Mouse (Mus musculus) right cerebral cortex, postnatal 4 days (tissue): ENCODE results near the gene Fibcd1.
A peak's percentile ranks its signal among the peaks of the same experiment; 100 is the strongest.

Experiments
- DNase-seq: peaks from one replicate; pipeline ENCODE4 v3.0.0-alpha.2; 2022

Gene Fibcd1

GRCm38 (mm10) chr2:31845896-31846691, at the start of gene Fibcd1:
Gene Fibcd1 (minus strand): TSS chr2:31846005.
- DNase-seq: peak; percentile 53

GRCm38 (mm10) chr2:31894221-31894870, 48.5 kb upstream of the Fibcd1 start:
- no peak for DNase-seq

- DNase-seq: no peak
These were observed 47.4 kb upstream of the Fibcd1 start for GRCm38 (mm10) chr2:31893110-31893669.

DNA sequence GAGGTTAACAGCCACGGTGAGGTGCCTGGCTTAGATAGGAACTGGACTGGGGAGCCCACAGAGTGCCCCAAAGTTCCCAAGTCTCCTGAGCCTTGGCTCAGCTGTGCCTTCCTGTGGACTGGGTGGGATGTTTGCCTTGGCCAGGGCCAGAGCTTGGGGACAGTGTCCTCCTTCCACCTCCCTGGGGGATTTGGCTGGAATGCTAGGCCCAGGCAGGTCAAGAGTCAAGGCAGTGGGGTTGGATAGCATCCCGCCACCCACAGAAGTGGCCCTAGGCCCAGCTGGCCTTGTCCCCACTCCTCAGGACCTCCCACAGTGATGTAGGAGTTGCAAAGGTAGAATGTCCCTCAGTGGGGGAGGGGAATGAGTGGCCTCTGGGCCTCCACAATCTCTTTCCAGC, 45.4 kb upstream of the Fibcd1 start:
- no peak for DNase-seq

GRCm38 (mm10) chr2:31888871-31889270, 43.1 kb upstream of the Fibcd1 start:
- no peak for DNase-seq

DNA sequence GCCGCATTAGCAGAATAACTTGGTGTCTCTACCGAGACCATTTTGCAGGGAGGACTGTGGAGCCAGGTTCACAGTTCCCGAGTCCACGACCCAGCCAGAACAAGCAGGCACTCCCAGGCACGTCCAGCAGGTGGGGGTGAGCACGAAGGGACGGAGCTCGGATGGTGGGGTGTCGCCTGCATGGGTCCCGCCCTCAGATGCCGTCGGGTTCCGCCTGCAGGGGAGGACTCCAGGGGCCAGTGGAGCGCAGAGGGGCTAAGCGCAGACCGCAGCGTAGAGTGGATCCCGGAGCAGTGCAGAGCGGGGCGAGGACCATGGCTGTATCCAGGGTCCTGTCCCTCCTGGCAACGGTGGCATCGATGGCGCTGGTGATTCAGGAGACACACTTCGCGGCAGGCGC, 41.2 kb upstream of the Fibcd1 start, which contains the start of gene Lamc3:
Gene Lamc3, plus strand, starts transcription at position 262 of the 400 bp plus-strand sequence.
- DNase-seq: peak; percentile 46

- DNase-seq: peak; percentile 50
These were observed 39.0 kb upstream of the Fibcd1 start for GRCm38 (mm10) chr2:31884806-31885205.

GRCm38 (mm10) chr2:31883061-31883460, 37.3 kb upstream of the Fibcd1 start:
- no peak for DNase-seq

DNA sequence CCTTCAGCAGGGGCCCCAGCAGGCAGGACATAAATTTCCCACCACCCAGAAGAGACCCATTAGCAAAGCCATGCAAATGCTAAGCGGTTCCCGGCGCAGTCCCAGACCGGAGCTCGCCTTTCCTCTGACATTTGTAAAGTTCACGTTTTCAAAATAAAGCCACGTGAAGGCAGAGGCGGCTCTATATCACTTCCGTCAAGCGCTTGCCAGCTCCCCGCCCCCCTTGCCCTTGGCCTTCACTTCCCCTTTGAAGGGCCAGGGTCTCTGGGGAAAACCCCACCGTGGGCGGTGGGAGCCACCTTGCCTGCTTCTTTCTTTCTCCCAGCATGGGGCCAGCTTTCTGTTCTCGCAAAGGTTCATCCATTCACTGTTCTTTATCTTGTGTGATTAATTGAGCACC, 35.1 kb upstream of the Fibcd1 start:
- DNase-seq: no peak

DNA sequence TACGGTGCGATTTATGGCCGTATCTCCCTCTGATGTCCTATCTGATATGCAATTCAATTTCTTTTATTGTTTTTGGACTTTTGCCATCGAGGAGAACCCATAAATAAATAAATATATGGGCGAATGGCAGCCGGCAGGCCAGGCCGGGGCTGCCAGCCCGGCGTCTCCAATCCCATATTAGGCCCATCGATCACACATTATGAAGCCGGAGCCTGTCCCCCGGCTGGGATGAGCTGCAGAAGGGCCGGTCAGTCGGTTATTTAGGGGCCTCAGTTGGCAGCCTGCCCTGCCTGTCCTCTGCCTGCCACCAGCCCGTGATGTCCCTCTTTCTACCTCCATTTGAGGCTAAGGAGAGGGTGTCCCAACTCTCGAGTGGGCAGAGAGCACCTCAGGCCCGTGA, 32.8 kb upstream of the Fibcd1 start:
- no peak for DNase-seq

DNA sequence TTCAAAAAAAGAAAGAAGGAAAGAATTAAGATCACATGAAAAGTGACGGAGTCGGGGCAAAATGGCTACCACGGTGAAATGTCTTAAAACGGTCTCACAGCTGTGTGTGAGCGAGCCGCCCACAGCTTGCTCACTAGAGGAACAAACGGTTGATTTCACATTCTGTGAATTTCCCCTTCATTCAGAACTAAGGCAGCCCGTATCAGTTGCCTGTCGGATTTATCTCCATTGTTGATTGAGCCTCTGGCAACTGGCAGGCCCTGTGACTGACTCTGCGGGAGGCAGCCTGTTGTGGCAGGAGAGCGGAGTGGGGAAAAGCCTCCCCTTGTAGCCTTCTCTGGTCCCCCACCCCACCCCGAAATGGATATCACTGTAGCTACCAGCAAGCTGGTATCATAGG, 30.6 kb upstream of the Fibcd1 start:
- DNase-seq: no peak

- DNase-seq: no peak
These were observed 28.6 kb upstream of the Fibcd1 start for GRCm38 (mm10) chr2:31874290-31874855.

DNA sequence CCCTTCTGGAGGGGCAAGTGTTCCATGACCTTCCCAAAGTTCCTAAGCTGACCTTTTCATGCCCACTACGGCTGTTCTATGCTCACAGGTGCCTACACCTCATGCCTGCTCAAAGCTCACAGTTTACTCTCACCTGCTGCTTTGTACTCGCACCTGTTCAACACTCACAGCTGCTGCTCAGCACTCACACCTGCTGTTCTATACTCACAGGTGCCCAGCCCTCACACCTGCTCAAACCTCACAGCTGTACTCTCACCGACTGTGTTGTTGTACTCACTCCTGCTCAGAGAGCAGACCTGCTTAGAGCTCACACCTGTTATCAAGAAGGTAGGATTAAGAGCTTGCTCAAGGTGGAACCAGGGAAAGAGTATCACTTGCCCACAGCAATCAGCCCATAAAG, 24.9 kb upstream of the Fibcd1 start:
- no peak for DNase-seq

- no peak for DNase-seq
These were observed 23.9 kb upstream of the Fibcd1 start for GRCm38 (mm10) chr2:31869692-31870091.

GRCm38 (mm10) chr2:31868538-31869164, 22.8 kb upstream of the Fibcd1 start:
- no peak for DNase-seq

- DNase-seq: no peak
These were observed 22.1 kb upstream of the Fibcd1 start for GRCm38 (mm10) chr2:31867773-31868537.

DNA sequence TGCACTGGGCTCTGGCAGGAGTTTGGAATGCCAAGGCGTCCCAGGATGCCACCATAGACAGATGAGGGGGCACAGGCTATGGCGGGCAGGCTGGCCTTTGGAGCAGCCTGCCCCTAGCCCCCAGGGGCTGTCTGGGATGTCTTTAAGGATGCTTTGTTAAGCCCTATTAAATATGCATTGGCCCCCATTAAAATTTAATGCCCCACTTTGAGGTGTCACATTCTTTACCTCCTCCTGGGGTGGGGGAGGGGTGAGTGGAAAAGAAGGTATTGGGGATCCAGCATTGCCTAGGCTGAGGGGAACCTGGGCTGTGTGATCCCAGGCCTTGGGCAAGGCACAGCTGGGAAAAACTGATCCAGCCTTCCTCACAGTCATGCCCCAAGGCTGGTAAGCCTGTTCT, 20.0 kb upstream of the Fibcd1 start:
- no peak for DNase-seq

- DNase-seq: no peak
These were observed 19.5 kb upstream of the Fibcd1 start for GRCm38 (mm10) chr2:31865322-31865721.

DNA sequence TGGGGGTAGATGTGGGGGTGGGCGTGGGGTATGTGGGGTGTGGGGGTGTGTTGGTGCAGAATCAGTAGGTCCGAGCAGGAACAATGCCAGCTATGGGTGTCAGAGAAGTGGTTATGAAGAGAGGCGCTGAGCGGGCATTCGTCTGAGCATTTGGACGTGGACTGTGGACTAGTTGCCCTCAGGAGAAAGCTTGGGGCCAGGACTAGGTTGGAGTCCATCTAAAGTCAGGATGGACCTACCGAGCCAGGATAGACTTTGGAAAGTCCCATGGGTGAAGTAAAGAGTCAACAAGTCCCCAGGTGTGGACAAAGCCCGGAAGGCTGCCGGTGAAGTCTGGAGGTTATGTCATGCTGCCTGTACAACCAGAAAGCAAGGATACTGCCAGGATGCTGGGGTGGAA, 19.1 kb upstream of the Fibcd1 start:
- no peak for DNase-seq

GRCm38 (mm10) chr2:31863766-31864165, 18.0 kb upstream of the Fibcd1 start:
- no peak for DNase-seq

DNA sequence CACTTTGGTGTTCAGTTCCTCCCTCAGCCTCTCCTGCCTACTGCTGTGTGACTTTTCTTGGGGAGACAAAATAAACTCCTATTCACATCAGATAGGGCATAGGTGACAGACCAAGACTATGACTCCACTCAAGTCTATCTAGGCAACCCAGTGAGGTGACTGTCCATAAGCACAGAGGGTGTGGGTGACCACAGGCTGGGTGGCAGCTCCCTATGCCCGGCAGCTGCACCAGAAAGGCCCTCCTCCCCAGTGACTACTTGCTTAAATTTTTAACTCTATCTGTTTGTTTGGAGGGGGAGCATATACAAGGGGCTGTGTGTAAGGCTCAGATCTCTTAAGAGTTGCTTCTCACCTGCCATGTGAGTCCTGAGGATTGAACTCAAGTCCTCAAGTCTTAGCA, 17.1 kb upstream of the Fibcd1 start:
- DNase-seq: no peak

- no peak for DNase-seq
These were observed 12.7 kb upstream of the Fibcd1 start for GRCm38 (mm10) chr2:31858500-31858899.
